Mouse (Mus musculus): ENCODE measurements around the gene Gal.
A peak's percentile ranks its signal among the peaks of the same experiment; 100 is the strongest.

The Gal gene

GRCm38 (mm10) chr19:3419251-3419650, 4.9 kb upstream of the Gal start:
- DNase-seq (ENCODE audit: low spot score), result peak; percentile 5

GRCm38 (mm10) chr19:3405531-3406281, 8.6 kb downstream of the Gal start:
- DNase-seq (ENCODE audit: low spot score), result no peak

GRCm38 (mm10) chr19:3404030-3404429, 10.3 kb downstream of the Gal start:
- DNase-seq (ENCODE audit: low spot score), result no peak

- no peak for DNase-seq (ENCODE audit: low spot score)
These were observed 12.0 kb downstream of the Gal start for GRCm38 (mm10) chr19:3402390-3402789.

- DNase-seq (ENCODE audit: low spot score), result no peak
These were observed 12.4 kb downstream of the Gal start for GRCm38 (mm10) chr19:3401943-3402342.

GRCm38 (mm10) chr19:3401504-3401903, 12.8 kb downstream of the Gal start:
- no peak for DNase-seq (ENCODE audit: low spot score)

GRCm38 (mm10) chr19:3400057-3400456, 14.3 kb downstream of the Gal start:
- no peak for DNase-seq (ENCODE audit: low spot score)

GRCm38 (mm10) chr19:3394216-3394615, 20.1 kb downstream of the Gal start:
- no peak for DNase-seq (ENCODE audit: low spot score)

- DNase-seq (ENCODE audit: low spot score), result no peak
These were observed 22.0 kb downstream of the Gal start for GRCm38 (mm10) chr19:3392384-3392783.

GRCm38 (mm10) chr19:3389089-3389488, 25.3 kb downstream of the Gal start:
- peak; percentile 82 for DNase-seq (ENCODE audit: low spot score)

GRCm38 (mm10) chr19:3388629-3389057, 25.7 kb downstream of the Gal start, which contains the start of gene Tesmin:
Gene Tesmin (plus strand): TSS chr19:3388857.
- DNase-seq (ENCODE audit: low spot score), result peak; percentile 76

GRCm38 (mm10) chr19:3388061-3388460, 26.3 kb downstream of the Gal start:
- no peak for DNase-seq (ENCODE audit: low spot score)

- DNase-seq (ENCODE audit: low spot score), result no peak
These were observed 35.7 kb downstream of the Gal start for GRCm38 (mm10) chr19:3378614-3379013.

GRCm38 (mm10) chr19:3376966-3377715, 37.2 kb downstream of the Gal start:
- peak; percentile 77 for DNase-seq (ENCODE audit: low spot score)

- DNase-seq (ENCODE audit: low spot score), result no peak
These were observed 38.3 kb downstream of the Gal start for GRCm38 (mm10) chr19:3375945-3376495.

- DNase-seq (ENCODE audit: low spot score), result no peak
These were observed 40.3 kb downstream of the Gal start for GRCm38 (mm10) chr19:3374028-3374427.

GRCm38 (mm10) chr19:3373380-3373779, 41.0 kb downstream of the Gal start:
- DNase-seq (ENCODE audit: low spot score), result no peak

GRCm38 (mm10) chr19:3368276-3368675, 46.1 kb downstream of the Gal start:
- no peak for DNase-seq (ENCODE audit: low spot score)

GRCm38 (mm10) chr19:3365089-3365488, 49.3 kb downstream of the Gal start:
- no peak for DNase-seq (ENCODE audit: low spot score)

- DNase-seq (ENCODE audit: low spot score), result no peak
These were observed 50.8 kb downstream of the Gal start for GRCm38 (mm10) chr19:3363510-3363909.
